Mouse (Mus musculus) cortical plate, adult 2 months (tissue): ENCODE data around the gene Mbnl1. TPM values are rescaled to one million over a fixed set of nuclear protein-coding genes. Genes with fewer than 3 reads are reported as not detected.

Experiments used
- H3K27ac ChIP-seq: fragments of 200-500 bp; 2 replicates; pipeline ENCODE4 v1.5.1; 2012; ENCODE audit warnings: low read length, control low read depth, inconsistent platforms; ENCODE audit not compliant: insufficient read depth
- H3K4me1 ChIP-seq: fragments of 200-500 bp; 2 replicates; pipeline ENCODE4 v1.6.1; 2011; ENCODE audit warnings: low read length; ENCODE audit not compliant: control insufficient read depth, insufficient read depth
- H3K4me3 ChIP-seq: fragments of 200-500 bp; 2 replicates; pipeline ENCODE4 v1.5.1; 2011; ENCODE audit warnings: mild to moderate bottlenecking, low read length, control low read depth; ENCODE audit not compliant: insufficient read depth
- CTCF ChIP-seq: fragments of 200-500 bp; IDR thresholded peaks from 2 replicates; pipeline ENCODE4 v1.5.1; 2011; ENCODE audit warnings: mild to moderate bottlenecking, control low read depth, low read length; ENCODE audit not compliant: insufficient read depth; ENCODE audit errors: extremely low read depth
- POLR2A ChIP-seq: fragments of 200-500 bp; IDR thresholded peaks from 2 replicates; pipeline ENCODE4 v1.6.1; 2011; ENCODE audit warnings: mild to moderate bottlenecking, low read length, control low read depth; ENCODE audit not compliant: insufficient read depth; ENCODE audit errors: extremely low read depth
- polyA plus RNA-seq: library from polyadenylated mRNA; depleted of rRNA; stranded (reverse); fragments of >200 nt; gene quantifications from 2 replicates; pipeline ENCODE4 v1.2.3, GENCODE M21; 2012

The Mbnl1 gene
- polyA plus RNA-seq, 1 experiment = 49.0 TPM

- TF ChIP-seq POLR2A = no peak
- TF ChIP-seq CTCF = no peak
- Histone ChIP-seq H3K4me1 (no peaks in the 10 kb centered on the region), H3K4me3 (no peak overlapping the region), H3K27ac (no peak overlapping the region)
Observed at GRCm38 (mm10) chr3:60473861-60474653, 1.4 kb downstream of the Mbnl1 start.

GRCm38 (mm10) chr3:60474654-60474972 is 2.0 kb downstream of the Mbnl1 start:
- H3K27ac ChIP-seq = no peak overlapping the region
- no peak overlapping the region for H3K4me3 ChIP-seq
- H3K4me1 ChIP-seq = no peaks in the 10 kb centered on the region
- no peak for TF ChIP-seq POLR2A
- no peak for TF ChIP-seq CTCF

- no peaks in the 10 kb centered on the region for H3K4me1 ChIP-seq
- H3K27ac ChIP-seq = no peak overlapping the region
- no peak for TF ChIP-seq CTCF
- no peak for TF ChIP-seq POLR2A
- H3K4me3 ChIP-seq = no peak overlapping the region
Observed at GRCm38 (mm10) chr3:60475055-60475454, 2.4 kb downstream of the Mbnl1 start.

GRCm38 (mm10) chr3:60476751-60477255 is 4.2 kb downstream of the Mbnl1 start:
- no peak overlapping the region for H3K27ac ChIP-seq
- TF ChIP-seq POLR2A (no peak), CTCF (no peak)
- H3K4me3 ChIP-seq = no peak overlapping the region
- H3K4me1 ChIP-seq = no peaks in the 10 kb centered on the region

DNA sequence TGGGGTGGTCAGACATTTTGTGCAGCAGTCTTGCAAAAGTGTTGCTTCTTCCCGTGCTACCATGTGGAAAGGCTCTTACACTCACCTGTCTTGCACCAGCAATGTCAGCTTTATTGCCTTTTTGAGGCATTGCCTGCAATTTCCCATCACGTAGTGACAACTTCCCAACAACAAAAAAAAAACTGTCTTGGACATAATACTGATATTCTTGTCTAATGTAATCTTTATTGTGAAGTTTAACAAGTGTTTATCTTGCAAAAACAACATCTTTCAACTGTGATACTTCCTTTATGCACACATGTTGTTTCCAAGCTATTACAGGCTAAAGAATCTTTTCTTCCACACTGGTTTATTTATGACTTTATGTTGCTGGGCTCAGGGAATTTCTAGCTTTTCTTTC is 5.8 kb downstream of the Mbnl1 start:
- TF ChIP-seq CTCF (no peak), POLR2A (no peak)
- H3K27ac ChIP-seq = no peak overlapping the region

GRCm38 (mm10) chr3:60480716-60481115 is 8.1 kb downstream of the Mbnl1 start:
- H3K4me3 ChIP-seq = no peak overlapping the region
- no peak for TF ChIP-seq POLR2A
- no peak for TF ChIP-seq CTCF
- no peaks in the 10 kb centered on the region for H3K4me1 ChIP-seq
- H3K27ac ChIP-seq = no peak overlapping the region

More for the DNA sequence above, 5.8 kb downstream of the Mbnl1 start:
- Histone ChIP-seq H3K4me1 (no peaks in the 10 kb centered on the region), H3K4me3 (no peak overlapping the region)

- no peak overlapping the region for H3K27ac ChIP-seq
- H3K4me3 ChIP-seq = no peak overlapping the region
- TF ChIP-seq POLR2A (no peak), CTCF (no peak)
- H3K4me1 ChIP-seq = no peaks in the 10 kb centered on the region
Observed at GRCm38 (mm10) chr3:60481740-60482399, 9.2 kb downstream of the Mbnl1 start.

DNA sequence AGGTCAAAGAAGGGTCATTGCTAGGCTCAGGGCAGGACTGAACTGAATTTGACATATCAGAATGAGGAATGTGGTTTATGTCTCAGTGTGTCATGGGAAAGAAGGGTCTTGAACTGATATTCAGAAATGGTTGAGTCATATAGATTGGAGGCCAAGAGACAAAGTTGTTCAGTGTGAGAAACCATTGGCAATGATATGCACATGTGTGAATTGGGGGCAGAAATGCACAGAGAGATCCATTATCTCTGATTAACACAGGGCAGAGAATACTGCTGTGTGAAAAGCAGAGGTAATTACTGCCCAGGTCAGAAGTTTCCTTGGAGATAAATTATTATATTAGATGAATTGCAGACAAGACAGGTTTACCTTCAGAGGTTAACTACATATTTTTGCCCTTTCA is 10.7 kb downstream of the Mbnl1 start:
- H3K27ac ChIP-seq = no peak overlapping the region
- TF ChIP-seq CTCF (no peak), POLR2A (no peak)
- H3K4me3 ChIP-seq = no peak overlapping the region
- H3K4me1 ChIP-seq = no peaks in the 10 kb centered on the region

DNA sequence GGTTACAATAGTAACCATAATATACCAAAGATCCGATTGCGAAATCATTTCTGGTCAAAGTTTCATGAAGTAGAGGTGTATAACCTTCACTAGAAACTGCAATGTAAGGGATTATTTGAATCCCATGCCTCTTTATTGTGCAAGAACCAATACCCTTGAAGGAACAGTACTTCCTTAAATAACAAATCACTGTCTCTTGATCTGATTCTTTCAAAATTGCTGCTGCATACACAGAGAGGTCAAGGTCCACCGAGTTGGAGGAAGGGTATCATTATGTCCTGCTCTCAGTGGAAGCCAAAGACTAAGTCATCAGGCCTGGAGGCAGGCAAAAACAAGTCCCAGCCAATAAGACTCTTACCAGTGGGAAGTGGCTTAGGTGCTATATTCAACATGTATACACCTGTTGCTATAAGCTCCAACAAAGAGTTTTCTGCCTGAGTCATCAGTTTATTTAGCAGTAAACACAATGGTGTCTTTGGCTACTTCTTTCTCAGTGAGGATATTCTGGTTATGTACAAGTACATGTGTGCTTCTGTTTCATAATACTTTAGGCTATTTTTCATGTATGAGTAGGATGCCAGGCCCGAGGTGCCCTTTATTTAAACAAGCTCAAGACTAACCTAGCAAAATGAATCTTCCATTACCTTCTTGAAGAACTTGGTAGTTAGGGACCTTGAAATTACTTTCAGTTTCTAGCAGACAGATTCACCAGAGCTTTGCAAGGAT is 13.5 kb downstream of the Mbnl1 start:
- H3K4me1 ChIP-seq = no peaks in the 10 kb centered on the region
- H3K27ac ChIP-seq = no peak overlapping the region
- H3K4me3 ChIP-seq = no peak overlapping the region
- no peak for TF ChIP-seq CTCF
- no peak for TF ChIP-seq POLR2A

GRCm38 (mm10) chr3:60486713-60487170 is 14.1 kb downstream of the Mbnl1 start:
- H3K27ac ChIP-seq = no peak overlapping the region
- TF ChIP-seq CTCF (no peak), POLR2A (no peak)
- no peaks in the 10 kb centered on the region for H3K4me1 ChIP-seq
- H3K4me3 ChIP-seq = no peak overlapping the region
